Mouse (Mus musculus) liver, adult 2 months (tissue): Measurements from ENCODE around the gene Fam213a. TPM values are rescaled to one million over a fixed set of nuclear protein-coding genes. Genes with fewer than 3 reads are reported as not detected.

Source experiments
- DNase-seq: peaks from one replicate; pipeline ENCODE4 v3.0.0-alpha.2; 2011; ENCODE audit warnings: low read depth, low spot score; ENCODE audit errors: extremely low read depth
- H3K27ac ChIP-seq: fragments of 200-500 bp; replicated peaks from 2 replicates; pipeline ENCODE4 v1.5.1; 2012; ENCODE audit warnings: low read depth, mild to moderate bottlenecking, control low read depth, inconsistent platforms, low read length; ENCODE audit not compliant: insufficient read depth
- H3K27me3 ChIP-seq: fragments of 200-500 bp; 2 replicates; pipeline ENCODE4 v1.6.1; 2012; ENCODE audit warnings: mild to moderate bottlenecking, moderate library complexity, low read length, inconsistent platforms; ENCODE audit not compliant: control insufficient read depth, insufficient read depth
- H3K36me3 ChIP-seq: fragments of 200-500 bp; 2 replicates; pipeline ENCODE4 v1.6.1; 2012; ENCODE audit warnings: low read length, inconsistent platforms; ENCODE audit not compliant: control insufficient read depth, insufficient read depth
- H3K4me1 ChIP-seq: fragments of 200-500 bp; 2 replicates; pipeline ENCODE4 v1.6.1; 2011; ENCODE audit warnings: low read length; ENCODE audit not compliant: control insufficient read depth, insufficient read depth
- H3K4me3 ChIP-seq: fragments of 200-500 bp; 2 replicates; pipeline ENCODE4 v1.5.1; 2011; ENCODE audit warnings: low read depth, mild to moderate bottlenecking, control low read depth, low read length, moderate library complexity; ENCODE audit not compliant: insufficient read depth
- H3K79me2 ChIP-seq: fragments of 200-500 bp; 2 replicates; pipeline ENCODE4 v1.6.1; 2012; ENCODE audit warnings: inconsistent platforms, mild to moderate bottlenecking, low read length, moderate library complexity; ENCODE audit not compliant: control insufficient read depth, insufficient read depth
- H3K9ac ChIP-seq: fragments of 200-500 bp; 2 replicates; pipeline ENCODE4 v1.6.1; 2012; ENCODE audit warnings: low read depth, mild to moderate bottlenecking, control low read depth, inconsistent platforms, low read length
- CTCF ChIP-seq: fragments of 200-500 bp; IDR thresholded peaks from 2 replicates; pipeline ENCODE4 v1.5.1; 2011; ENCODE audit warnings: low read depth, low read length, control low read depth
- POLR2A ChIP-seq: fragments of 200-500 bp; IDR thresholded peaks from 2 replicates; pipeline ENCODE4 v1.6.1; 2011; ENCODE audit warnings: low read length, control low read depth; ENCODE audit not compliant: insufficient read depth; ENCODE audit errors: extremely low read depth
- WGBS: fragments of 180-500 bp; shearing (Covaris S2); methylation state at CpG from one replicate; pipeline ENCODE4 v1.1.7; 2018; 5-methylcytosine and 5-hydroxymethylcytosine counted together
- polyA plus RNA-seq: library from polyadenylated mRNA; depleted of rRNA; stranded (reverse); fragments of >200 nt; gene quantifications from 2 replicates; pipeline ENCODE4 v1.2.3, GENCODE M21; 2012
- total RNA-seq: library from RNA; depleted of rRNA; stranded (reverse); fragments of >200 nt; gene quantifications from 2 replicates; pipeline ENCODE4 v1.2.3, GENCODE M21; 2014

Gene Fam213a
- total and polyA plus RNA-seq, 2 experiments: 42.2 to 66.3 TPM

DNA sequence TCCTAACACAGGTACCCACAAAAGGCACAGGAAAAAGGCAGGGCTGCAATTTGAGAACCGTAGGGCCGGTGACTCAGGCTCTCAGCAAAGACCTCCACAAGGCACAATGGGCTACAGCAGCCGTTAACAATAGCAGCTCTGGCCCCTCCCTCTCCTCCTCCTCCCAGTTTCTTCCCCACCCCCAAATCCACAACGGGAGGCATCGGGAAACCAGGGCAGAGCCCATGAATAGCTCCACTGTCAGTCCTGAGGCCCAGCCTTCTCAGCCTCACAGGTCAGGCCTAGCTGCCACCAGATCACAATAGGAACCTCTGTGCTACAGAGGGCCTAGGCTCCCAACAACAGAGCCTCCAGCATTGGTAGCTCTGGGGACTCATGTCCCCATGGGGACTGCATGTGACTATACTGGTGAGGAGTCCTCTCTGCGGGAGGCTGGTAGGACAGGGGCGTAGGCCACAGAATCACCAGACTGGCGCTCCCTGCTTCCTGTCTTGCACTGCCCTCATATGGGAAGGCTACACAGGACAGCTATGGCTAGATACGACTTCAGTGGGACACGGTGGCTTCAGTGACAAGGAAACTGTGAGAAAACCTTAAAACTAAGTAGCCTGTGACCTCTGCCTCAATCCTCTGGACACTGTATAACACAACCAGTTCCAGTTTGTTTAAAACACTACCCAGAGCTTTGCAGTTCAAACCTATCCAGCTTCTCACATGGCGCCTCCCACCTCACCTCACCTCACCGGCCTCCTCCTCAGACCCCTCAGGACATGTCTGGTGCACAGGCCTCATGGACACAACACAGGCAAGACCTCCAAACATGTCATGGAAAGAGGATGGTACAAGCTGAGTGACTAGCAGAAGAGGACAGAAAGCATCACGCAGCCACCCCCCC is 57.1 kb downstream of the Fam213a start:
- TF ChIP-seq CTCF (no peak), POLR2A (no peak)
- WGBS: 63% methylated on average over 13 of the region's 13 CpGs
- DNase-seq: no peak
- peak overlapping the region; percentile 2; the same call in 1 of the 2 replicates for H3K9ac ChIP-seq
- H3K4me1 ChIP-seq: peaks cover 14% of the 10 kb centered on the region
- H3K27ac ChIP-seq: peak overlapping the region; percentile 41; the same call in 1 of the 2 replicates
- H3K36me3 ChIP-seq: no peaks in the 10 kb centered on the region
- H3K4me3 ChIP-seq: no peak overlapping the region
- no peaks in the 10 kb centered on the region for H3K27me3 ChIP-seq
- peaks cover 42% of the 10 kb centered on the region for H3K79me2 ChIP-seq

DNA sequence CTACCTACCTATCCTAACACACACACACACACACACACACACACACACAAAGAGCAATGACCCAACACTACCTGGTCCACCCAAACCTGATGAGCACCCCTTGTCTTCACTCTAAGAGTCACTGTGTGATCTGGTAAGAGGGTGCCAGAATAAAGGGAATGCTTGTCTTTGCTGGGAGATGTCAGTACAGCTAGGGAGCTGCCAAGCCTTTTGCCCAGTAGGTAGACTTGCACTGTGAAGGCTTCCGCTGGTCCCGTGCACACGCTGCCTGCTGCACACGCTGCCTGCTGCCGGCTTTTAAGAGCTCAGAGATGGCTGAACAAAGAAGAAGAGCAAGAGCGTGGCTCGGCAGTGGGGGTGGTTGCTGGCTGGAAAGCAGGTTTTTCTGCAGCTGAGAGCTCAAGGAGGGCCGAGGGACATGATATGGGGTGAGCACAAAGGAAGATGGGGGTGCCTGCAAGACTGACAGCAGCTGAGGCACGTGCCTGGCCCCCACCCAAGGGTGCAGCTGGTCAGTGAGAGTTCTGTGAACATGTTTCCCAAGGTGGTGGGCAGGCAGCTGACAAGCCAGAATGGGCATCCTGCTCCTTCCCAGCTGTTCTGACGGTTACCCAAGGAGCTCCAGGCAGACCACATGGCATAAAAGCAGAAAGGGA is 57.9 kb downstream of the Fam213a start:
- 69% methylated on average over 10 of the region's 10 CpGs for WGBS
- H3K4me1 ChIP-seq: peaks cover 15% of the 10 kb centered on the region
- H3K4me3 ChIP-seq: no peak overlapping the region
- H3K79me2 ChIP-seq: peaks cover 42% of the 10 kb centered on the region
- H3K36me3 ChIP-seq: no peaks in the 10 kb centered on the region
- H3K27me3 ChIP-seq: no peaks in the 10 kb centered on the region
- H3K27ac ChIP-seq: peak overlapping the region; percentile 4; the same call in 1 of the 2 replicates
- H3K9ac ChIP-seq: no peak overlapping the region
- no peak for TF ChIP-seq POLR2A
- no peak for TF ChIP-seq CTCF
- DNase-seq: no peak

DNA sequence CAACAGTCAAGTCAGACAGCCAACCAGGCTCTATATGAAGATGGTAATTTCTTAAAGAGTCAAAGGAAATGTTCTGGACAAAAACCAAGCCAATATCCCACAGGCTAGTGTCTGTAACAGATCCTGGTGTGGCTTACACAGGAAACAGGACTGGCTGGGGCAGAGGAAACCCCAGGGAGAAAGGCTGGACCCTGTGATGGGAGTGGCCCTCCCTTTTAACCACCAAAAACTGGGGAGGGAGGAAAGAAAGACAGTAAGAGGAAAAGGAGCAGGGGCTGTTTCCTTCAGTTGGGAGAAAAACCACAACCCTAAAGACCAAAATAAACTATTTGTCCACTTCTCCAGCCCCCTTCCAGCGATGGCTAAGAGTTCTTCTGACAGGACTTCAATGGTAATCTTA is 58.4 kb downstream of the Fam213a start:
- Histone ChIP-seq H3K9ac (no peak overlapping the region), H3K27ac (no peak overlapping the region)
- WGBS: 76% methylated on average over 1 of the region's 1 CpGs

DNA sequence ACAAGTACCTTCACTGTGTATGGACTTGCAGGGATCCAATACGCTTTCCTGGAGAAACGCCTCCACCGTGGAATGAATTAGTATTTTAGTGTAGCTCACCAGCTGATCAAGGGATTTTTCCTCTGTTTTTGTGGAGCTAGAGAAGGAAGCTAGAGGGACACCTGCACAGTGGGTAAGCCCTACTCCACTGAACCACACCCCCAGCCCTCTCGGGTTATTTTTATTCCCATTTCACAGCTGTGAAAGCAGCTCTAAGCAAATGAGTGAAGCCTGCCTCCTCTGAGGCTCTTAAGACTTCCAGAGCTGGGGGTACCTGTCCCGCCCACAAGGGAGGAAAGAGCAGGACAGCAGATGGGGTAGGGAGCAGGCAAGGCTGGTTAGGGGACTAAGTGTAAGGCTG is 60.2 kb downstream of the Fam213a start:
- TF ChIP-seq POLR2A (no peak), CTCF (no peak)
- Histone ChIP-seq H3K4me3 (no peak overlapping the region), H3K27me3 (no peaks in the 10 kb centered on the region), H3K4me1 (peaks cover 27% of the 10 kb centered on the region), H3K9ac (no peak overlapping the region), H3K27ac (no peak overlapping the region), H3K36me3 (no peaks in the 10 kb centered on the region), H3K79me2 (peaks cover 44% of the 10 kb centered on the region)
- WGBS: 93% methylated on average over 5 of the region's 5 CpGs
- DNase-seq: no peak

More for the DNA sequence above, 58.4 kb downstream of the Fam213a start:
- TF ChIP-seq POLR2A (no peak), CTCF (no peak)
- H3K36me3 ChIP-seq: no peaks in the 10 kb centered on the region
- no peak overlapping the region for H3K4me3 ChIP-seq
- DNase-seq: no peak
- peaks cover 18% of the 10 kb centered on the region for H3K4me1 ChIP-seq
- no peaks in the 10 kb centered on the region for H3K27me3 ChIP-seq
- peaks cover 42% of the 10 kb centered on the region for H3K79me2 ChIP-seq

DNA sequence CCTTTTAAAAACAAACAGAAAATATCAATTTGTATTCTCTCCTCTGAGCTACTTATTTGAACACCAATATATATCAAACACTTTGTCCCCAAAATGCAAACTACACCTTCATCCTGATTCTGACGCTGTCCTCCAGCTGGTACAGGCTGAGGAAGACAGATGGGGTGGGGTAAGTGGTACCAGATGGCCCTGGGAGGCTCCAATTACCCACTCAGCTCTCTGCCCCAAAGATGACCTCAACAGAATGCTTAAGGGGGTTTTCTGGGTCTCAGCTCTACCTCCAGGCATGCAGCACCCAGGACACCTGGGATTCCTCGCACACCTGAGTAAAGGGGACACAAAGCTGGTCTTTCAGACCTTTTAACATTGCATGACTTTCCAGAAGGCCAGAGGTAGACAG is 60.9 kb downstream of the Fam213a start:
- Histone ChIP-seq H3K4me3 (no peak overlapping the region), H3K9ac (no peak overlapping the region), H3K36me3 (no peaks in the 10 kb centered on the region), H3K79me2 (peaks cover 40% of the 10 kb centered on the region), H3K4me1 (peaks cover 30% of the 10 kb centered on the region), H3K27ac (no peak overlapping the region), H3K27me3 (no peaks in the 10 kb centered on the region)
- no peak for DNase-seq
- TF ChIP-seq POLR2A: no peak
- TF ChIP-seq CTCF: no peak
- 96% methylated on average over 2 of the region's 2 CpGs for WGBS

DNA sequence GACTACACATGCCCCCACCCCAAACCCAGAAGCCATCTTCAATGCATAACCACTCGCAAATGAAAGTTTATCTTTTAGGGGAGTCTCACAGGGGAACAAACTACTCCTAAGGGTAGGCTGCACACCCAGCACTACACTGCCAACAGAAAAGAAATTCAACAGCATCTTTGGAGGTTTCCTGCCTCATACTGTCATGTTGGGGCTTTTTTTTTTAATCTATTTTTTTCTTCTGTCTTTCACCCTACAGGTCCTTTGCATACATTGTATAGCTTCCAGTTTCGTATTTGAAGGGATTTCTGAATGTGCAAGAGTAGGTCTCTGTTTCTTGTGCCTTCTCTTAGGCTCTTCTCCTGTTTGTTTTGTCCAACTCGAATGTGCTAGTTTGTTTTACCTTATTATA is 61.3 kb downstream of the Fam213a start:
- H3K36me3 ChIP-seq: no peaks in the 10 kb centered on the region
- H3K4me1 ChIP-seq: peaks cover 30% of the 10 kb centered on the region
- H3K27me3 ChIP-seq: no peaks in the 10 kb centered on the region
- no peak overlapping the region for H3K27ac ChIP-seq
- no peak for DNase-seq
- H3K4me3 ChIP-seq: no peak overlapping the region
- H3K9ac ChIP-seq: no peak overlapping the region
- TF ChIP-seq CTCF: no peak
- TF ChIP-seq POLR2A: no peak
- 84% methylated on average over 3 of the region's 3 CpGs for WGBS
- H3K79me2 ChIP-seq: peaks cover 40% of the 10 kb centered on the region
